Mouse (Mus musculus) stomach, embryonic 16.5 days (tissue): ENCODE measurements around the gene Spo11. TPM values are rescaled to one million over a fixed set of nuclear protein-coding genes. Genes with fewer than 3 reads are reported as not detected.

ENCODE experiments used
- ATAC-seq: fragments of 200-750 bp; cut with Nextera tagmentation; 2 replicates; pipeline ENCODE4 v1.8.0; 2017; ENCODE audit warnings: moderate number of reproducible peaks, moderate TSS enrichment; ENCODE audit not compliant: insufficient read depth, low FRiP score
- H3K27ac ChIP-seq: fragments of 300-500 bp; sonication (generic); 2 replicates; pipeline ENCODE4 v1.5.1; 2014; ENCODE audit warnings: low read length
- H3K27me3 ChIP-seq: fragments of 300-500 bp; sonication (generic); 2 replicates; pipeline ENCODE4 v1.6.1; 2014; ENCODE audit warnings: low read length, control low read depth, mixed read lengths; ENCODE audit not compliant: control insufficient read depth, insufficient read depth
- H3K36me3 ChIP-seq: fragments of 300-500 bp; sonication (generic); 2 replicates; pipeline ENCODE4 v1.6.1; 2014; ENCODE audit warnings: low read length; ENCODE audit not compliant: control insufficient read depth, insufficient read depth
- H3K4me1 ChIP-seq: fragments of 300-500 bp; sonication (generic); 2 replicates; pipeline ENCODE4 v1.6.1; 2014; ENCODE audit warnings: low read length, control low read depth, mixed read lengths; ENCODE audit not compliant: control insufficient read depth, insufficient read depth
- H3K4me2 ChIP-seq: fragments of 300-500 bp; sonication (generic); 2 replicates; pipeline ENCODE4 v1.6.1; 2014; ENCODE audit warnings: low read depth, low read length, mixed read lengths
- H3K4me3 ChIP-seq: fragments of 300-500 bp; sonication (generic); replicated peaks from 2 replicates; pipeline ENCODE4 v1.5.1; 2014; ENCODE audit warnings: mild to moderate bottlenecking, low read length
- H3K9ac ChIP-seq: fragments of 300-500 bp; sonication (generic); 2 replicates; pipeline ENCODE4 v1.6.1; 2014; ENCODE audit warnings: low read length
- H3K9me3 ChIP-seq: fragments of 300-500 bp; sonication (generic); replicated peaks from 2 replicates; pipeline ENCODE4 v1.6.1; 2016; ENCODE audit warnings: low read length, control low read depth; ENCODE audit not compliant: control insufficient read depth
- WGBS: fragments of 180-500 bp; shearing (Covaris S2); extraction: QIAGEN DNeasy Blood & Tissue Kit; methylation state at CpG from one replicate; pipeline ENCODE4 v1.1.7; 2014; 5-methylcytosine and 5-hydroxymethylcytosine counted together
- polyA plus RNA-seq: library from polyadenylated mRNA; unstranded; fragments of >200 nt; fragmentation: Nextera tagmentation; extraction: Ambion mirVana; gene quantifications from 2 replicates; pipeline ENCODE4 v1.2.1, GENCODE M21; 2015

The Spo11 gene
- polyA plus RNA-seq, 1 experiment from 2014 or later, result 0.44 TPM

DNA sequence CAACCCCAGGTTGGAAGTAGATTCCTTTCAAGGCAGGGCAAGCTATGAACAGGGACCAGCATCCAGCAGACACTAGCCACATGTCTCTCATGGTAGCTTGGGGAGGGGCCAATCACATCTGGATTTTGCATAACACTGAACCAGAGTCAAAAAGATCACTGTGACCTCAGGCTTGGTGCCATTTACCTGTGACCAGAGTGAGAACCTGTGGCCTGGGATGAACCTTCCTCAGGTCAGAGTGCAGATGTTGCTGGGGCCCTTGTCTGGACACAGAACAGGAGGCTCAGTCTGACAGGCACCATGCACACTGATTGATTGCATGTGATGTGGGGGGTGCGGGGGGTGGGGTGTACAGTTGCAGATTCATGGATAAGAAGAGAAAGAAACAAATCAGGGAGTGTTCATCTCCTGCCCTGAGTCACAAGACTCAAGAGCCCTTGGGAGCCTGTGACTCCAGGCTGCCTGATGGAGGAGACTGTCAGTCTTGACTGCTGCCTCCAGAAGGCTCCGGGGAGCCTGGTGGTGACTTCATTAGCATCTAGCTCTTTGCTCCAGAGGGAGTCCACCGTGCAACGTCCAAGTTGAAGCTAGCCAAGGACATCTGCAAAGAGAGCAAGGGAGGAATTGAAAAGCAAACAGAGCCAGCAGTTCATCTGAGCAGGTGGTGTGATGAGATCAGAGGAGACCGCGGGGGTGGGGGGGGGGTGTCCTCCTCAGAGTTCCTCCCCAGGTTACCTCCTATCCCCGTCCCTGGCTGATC lies 3.5 kb upstream of the Spo11 start:
- Histone ChIP-seq H3K9ac (no peak overlapping the region), H3K9me3 (no peaks in the 10 kb centered on the region), H3K36me3 (no peaks in the 10 kb centered on the region), H3K4me3 (no peak overlapping the region), H3K27me3 (no peaks in the 10 kb centered on the region), H3K27ac (no peak overlapping the region), H3K4me1 (peaks cover 9% of the 10 kb centered on the region; the same call in 1 of the 2 replicates), H3K4me2 (no peak overlapping the region)
- 27% methylated on average over 7 of the region's 7 CpGs for WGBS
- no peak for ATAC-seq

GRCm38 (mm10) chr2:172974701-172975100 lies 2.8 kb upstream of the Spo11 start:
- Histone ChIP-seq H3K36me3 (no peaks in the 10 kb centered on the region), H3K9me3 (no peaks in the 10 kb centered on the region), H3K9ac (no peak overlapping the region), H3K4me3 (no peak overlapping the region), H3K4me2 (no peak overlapping the region), H3K4me1 (peaks cover 9% of the 10 kb centered on the region; the same call in 1 of the 2 replicates), H3K27ac (no peak overlapping the region), H3K27me3 (no peaks in the 10 kb centered on the region)
- WGBS, result 40% methylated on average over 7 of the region's 7 CpGs
- no peak for ATAC-seq

- Histone ChIP-seq H3K4me2 (no peak overlapping the region), H3K9me3 (no peaks in the 10 kb centered on the region), H3K36me3 (no peaks in the 10 kb centered on the region), H3K4me1 (peaks cover 9% of the 10 kb centered on the region; the same call in 1 of the 2 replicates), H3K27me3 (no peaks in the 10 kb centered on the region), H3K4me3 (no peak overlapping the region), H3K9ac (no peak overlapping the region), H3K27ac (no peak overlapping the region)
- no peak for ATAC-seq
- WGBS, result 84% methylated on average over 6 of the region's 6 CpGs
These were observed 2.3 kb upstream of the Spo11 start for GRCm38 (mm10) chr2:172975159-172975558.

GRCm38 (mm10) chr2:172976661-172977238 lies 750 bp upstream of the Spo11 start:
- WGBS, result 33% methylated on average over 7 of the region's 7 CpGs
- Histone ChIP-seq H3K27ac (peak overlapping the region; percentile 58), H3K4me2 (peak overlapping the region; percentile 36)

GRCm38 (mm10) chr2:172978131-172978633 lies 682 bp downstream of the Spo11 start:
- 48% methylated on average over 4 of the region's 4 CpGs for whole genome bisulfite sequencing
- ATAC-seq, result no peak
- no peak overlapping the region for H3K9ac ChIP-seq
- no peak overlapping the region for H3K4me2 ChIP-seq
- H3K4me1 ChIP-seq, result peaks cover 9% of the 10 kb centered on the region; the same call in 1 of the 2 replicates
- peak overlapping the region; percentile 58; the same call in 1 of the 2 replicates for H3K27ac ChIP-seq
- no peak overlapping the region for H3K4me3 ChIP-seq
- H3K36me3 ChIP-seq, result no peaks in the 10 kb centered on the region
- no peaks in the 10 kb centered on the region for H3K9me3 ChIP-seq
- no peaks in the 10 kb centered on the region for H3K27me3 ChIP-seq

More at GRCm38 (mm10) chr2:172976661-172977238, 750 bp upstream of the Spo11 start:
- H3K4me1 ChIP-seq, result peaks cover 9% of the 10 kb centered on the region; the same call in 1 of the 2 replicates
- no peak overlapping the region for H3K4me3 ChIP-seq
- no peak for ATAC-seq
- H3K27me3 ChIP-seq, result no peaks in the 10 kb centered on the region
- H3K36me3 ChIP-seq, result no peaks in the 10 kb centered on the region
- peak overlapping the region; percentile 49; the same call in 1 of the 2 replicates for H3K9ac ChIP-seq
- H3K9me3 ChIP-seq, result no peaks in the 10 kb centered on the region

DNA sequence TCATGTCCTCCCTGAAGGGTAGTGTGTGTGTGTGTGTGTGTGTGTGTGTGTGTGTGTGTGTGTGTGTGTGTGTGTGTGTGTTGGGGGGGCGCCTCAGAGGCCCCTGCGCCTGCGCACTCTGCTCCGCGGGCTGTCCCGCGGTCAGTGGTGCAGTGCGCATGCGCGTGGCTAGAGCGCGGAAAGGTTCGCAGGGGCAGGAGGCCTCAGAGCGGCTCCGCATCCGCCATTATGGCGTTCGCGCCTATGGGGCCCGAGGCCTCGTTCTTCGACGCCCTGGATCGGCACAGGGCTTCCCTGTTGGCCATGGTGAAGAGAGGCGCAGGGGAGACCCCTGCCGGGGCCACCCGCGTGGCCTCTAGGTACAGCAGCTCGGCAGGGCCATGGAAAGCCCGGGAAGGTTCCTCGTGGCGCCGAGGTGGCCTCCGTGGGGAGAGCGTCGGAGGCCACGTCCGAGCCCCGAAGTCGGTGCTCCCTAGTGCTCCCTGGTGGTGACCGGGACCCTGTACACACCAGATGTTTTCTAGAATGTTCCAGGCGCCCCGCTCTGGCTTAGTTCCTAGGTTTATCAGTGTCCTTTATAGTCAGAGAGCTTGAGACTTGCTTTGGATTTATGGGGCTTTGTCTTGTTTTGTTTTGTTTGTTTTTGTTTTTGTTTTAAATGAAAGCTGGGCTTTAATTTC lies 2.3 kb downstream of the Spo11 start:
- Histone ChIP-seq H3K9me3 (no peaks in the 10 kb centered on the region), H3K4me1 (peaks cover 9% of the 10 kb centered on the region; the same call in 1 of the 2 replicates), H3K4me2 (no peak overlapping the region), H3K4me3 (no peak overlapping the region), H3K36me3 (no peaks in the 10 kb centered on the region), H3K27me3 (no peaks in the 10 kb centered on the region), H3K9ac (no peak overlapping the region), H3K27ac (no peak overlapping the region)
- WGBS, result 93% methylated on average over 43 of the region's 43 CpGs
- ATAC-seq, result no peak

DNA sequence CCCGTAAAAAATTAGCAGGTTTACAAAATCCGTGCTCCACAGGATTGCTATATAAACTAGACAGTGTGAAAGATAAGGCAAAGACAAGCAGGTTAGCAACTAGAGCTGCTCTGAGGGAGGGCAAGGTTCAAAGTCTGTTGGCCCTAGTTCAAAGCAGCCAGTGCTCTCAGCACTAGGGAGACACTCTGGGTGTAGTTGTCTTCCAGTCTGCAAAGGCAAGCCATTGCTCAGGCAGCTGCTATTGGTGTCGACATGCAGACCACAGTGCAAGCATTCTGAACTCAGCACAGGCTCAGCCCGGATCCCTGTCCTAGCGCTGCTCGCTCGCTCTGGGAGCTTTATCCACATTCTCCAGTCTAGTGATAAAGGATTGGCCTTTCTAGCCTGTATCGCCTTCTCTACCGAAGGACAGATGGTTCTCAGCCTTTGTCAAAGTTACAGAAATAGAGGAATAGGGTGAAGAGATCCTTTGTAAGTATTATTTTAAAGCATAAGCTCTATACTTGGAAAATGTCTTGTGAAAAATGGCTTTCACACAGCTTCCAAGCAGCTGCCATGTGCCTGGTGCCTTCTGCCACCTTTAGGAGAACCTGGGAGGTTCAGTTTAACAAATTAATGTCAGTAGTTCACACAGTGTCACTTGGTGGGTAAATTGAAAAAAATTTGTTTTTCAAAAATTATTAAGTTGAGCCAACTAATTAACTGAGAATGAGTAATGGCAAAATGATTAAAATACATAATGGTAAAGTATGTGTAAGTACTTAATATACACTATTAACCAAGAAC lies 5.5 kb downstream of the Spo11 start:
- H3K4me1 ChIP-seq, result no peaks in the 10 kb centered on the region
- H3K27ac ChIP-seq, result no peak overlapping the region
- WGBS, result 58% methylated on average over 9 of the region's 9 CpGs
- H3K36me3 ChIP-seq, result no peaks in the 10 kb centered on the region
- ATAC-seq, result no peak
- no peaks in the 10 kb centered on the region for H3K9me3 ChIP-seq
- no peaks in the 10 kb centered on the region for H3K27me3 ChIP-seq
- H3K9ac ChIP-seq, result no peak overlapping the region
- H3K4me2 ChIP-seq, result no peak overlapping the region
- no peak overlapping the region for H3K4me3 ChIP-seq

DNA sequence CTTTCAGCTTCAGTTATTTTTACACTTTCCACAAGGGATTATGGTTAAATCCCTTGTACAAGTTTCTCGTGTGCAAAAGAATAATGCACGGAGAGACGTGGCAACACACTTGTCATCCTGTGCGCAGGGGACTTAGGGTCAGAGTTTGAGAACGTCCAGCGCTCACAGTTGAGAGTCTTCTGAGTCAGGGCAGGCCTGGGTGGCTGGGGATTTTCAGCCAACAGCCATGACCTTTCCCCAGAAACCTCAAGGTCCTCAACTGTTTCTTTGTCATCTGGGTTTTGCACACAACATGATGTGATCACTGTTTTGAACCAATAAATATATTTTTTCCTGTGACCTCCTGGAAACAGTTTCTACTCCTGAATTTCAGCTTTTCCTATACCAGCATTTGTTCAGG lies 12.7 kb downstream of the Spo11 start:
- ATAC-seq, result no peak

More for the DNA sequence above, 12.7 kb downstream of the Spo11 start:
- no peaks in the 10 kb centered on the region for H3K4me1 ChIP-seq
- H3K4me3 ChIP-seq, result no peak overlapping the region
- no peak overlapping the region for H3K4me2 ChIP-seq
- H3K9ac ChIP-seq, result no peak overlapping the region
- H3K27me3 ChIP-seq, result no peaks in the 10 kb centered on the region
- H3K9me3 ChIP-seq, result no peaks in the 10 kb centered on the region
- H3K36me3 ChIP-seq, result no peaks in the 10 kb centered on the region
- WGBS, result 72% methylated on average over 6 of the region's 6 CpGs
- no peak overlapping the region for H3K27ac ChIP-seq
